Mouse (Mus musculus) forebrain, embryonic 13.5 days (tissue): Measurements from ENCODE around the gene Oprm1. TPM values are rescaled to one million over a fixed set of nuclear protein-coding genes. Genes with fewer than 3 reads are reported as not detected.
"Not testable (repeated sequence)": the region's sequence is repeated elsewhere in the genome, so short reads cannot be mapped to it uniquely, and the experiment has no call there.

Source experiments
- ATAC-seq: fragments of 200-750 bp; cut with Nextera tagmentation; 2 replicates; pipeline ENCODE4 v1.8.0; 2017
- H3K27ac ChIP-seq: fragments of 300-500 bp; sonication (generic); 2 replicates; pipeline ENCODE4 v1.5.1; 2015; ENCODE audit warnings: inconsistent platforms, mild to moderate bottlenecking, moderate library complexity
- H3K27me3 ChIP-seq: fragments of 300-500 bp; sonication (generic); 2 replicates; pipeline ENCODE4 v1.6.1; 2015; ENCODE audit warnings: mild to moderate bottlenecking, inconsistent platforms
- H3K36me3 ChIP-seq: fragments of 300-500 bp; sonication (generic); 2 replicates; pipeline ENCODE4 v1.6.1; 2015; ENCODE audit warnings: mild to moderate bottlenecking, inconsistent platforms; ENCODE audit not compliant: poor library complexity, severe bottlenecking
- H3K4me1 ChIP-seq: fragments of 300-500 bp; sonication (generic); 2 replicates; pipeline ENCODE4 v1.6.1; 2015; ENCODE audit warnings: inconsistent platforms
- H3K4me2 ChIP-seq: fragments of 300-500 bp; sonication (generic); 2 replicates; pipeline ENCODE4 v1.6.1; 2015; ENCODE audit warnings: inconsistent platforms, mild to moderate bottlenecking, moderate library complexity
- H3K4me3 ChIP-seq: fragments of 300-500 bp; sonication (generic); 2 replicates; pipeline ENCODE4 v1.5.1; 2015; ENCODE audit warnings: mild to moderate bottlenecking, inconsistent platforms
- H3K9ac ChIP-seq: fragments of 300-500 bp; sonication (generic); 2 replicates; pipeline ENCODE4 v1.6.1; 2015; ENCODE audit warnings: mild to moderate bottlenecking, inconsistent platforms
- H3K9me3 ChIP-seq: fragments of 300-500 bp; sonication (generic); replicated peaks from 2 replicates; pipeline ENCODE4 v1.6.1; 2016; ENCODE audit warnings: inconsistent platforms
- WGBS: fragments of 180-500 bp; shearing (Covaris S2); methylation state at CpG from one replicate; pipeline ENCODE4 v1.1.7; 2015; 5-methylcytosine and 5-hydroxymethylcytosine counted together
- polyA plus RNA-seq: library from polyadenylated mRNA; unstranded; fragments of >200 nt; fragmentation: Nextera tagmentation; extraction: Ambion mirVana; gene quantifications from 2 replicates; pipeline ENCODE4 v1.2.1, GENCODE M21; 2015

Gene Oprm1
- polyA plus RNA-seq, 1 experiment from 2014 or later: 0.92 TPM

- Histone ChIP-seq H3K36me3 (no peaks in the 10 kb centered on the region), H3K4me2 (no peak overlapping the region), H3K27ac (no peak overlapping the region), H3K4me3 (no peak overlapping the region), H3K27me3 (no peaks in the 10 kb centered on the region), H3K9ac (no peak overlapping the region), H3K4me1 (no peaks in the 10 kb centered on the region), H3K9me3 (no peaks in the 10 kb centered on the region)
- no peak for ATAC-seq
- WGBS: 71% methylated on average over 4 of the region's 4 CpGs
Measured at GRCm38 (mm10) chr10:6987399-6988098, 229.2 kb downstream of the Oprm1 start.

GRCm38 (mm10) chr10:6988555-6988954 lies 230.2 kb downstream of the Oprm1 start:
- Histone ChIP-seq H3K9me3 (no peaks in the 10 kb centered on the region), H3K36me3 (no peaks in the 10 kb centered on the region), H3K27ac (no peak overlapping the region), H3K9ac (no peak overlapping the region), H3K27me3 (no peaks in the 10 kb centered on the region), H3K4me3 (no peak overlapping the region), H3K4me2 (no peak overlapping the region), H3K4me1 (no peaks in the 10 kb centered on the region)
- WGBS: 84% methylated on average over 1 of the region's 1 CpGs
- ATAC-seq: no peak

DNA sequence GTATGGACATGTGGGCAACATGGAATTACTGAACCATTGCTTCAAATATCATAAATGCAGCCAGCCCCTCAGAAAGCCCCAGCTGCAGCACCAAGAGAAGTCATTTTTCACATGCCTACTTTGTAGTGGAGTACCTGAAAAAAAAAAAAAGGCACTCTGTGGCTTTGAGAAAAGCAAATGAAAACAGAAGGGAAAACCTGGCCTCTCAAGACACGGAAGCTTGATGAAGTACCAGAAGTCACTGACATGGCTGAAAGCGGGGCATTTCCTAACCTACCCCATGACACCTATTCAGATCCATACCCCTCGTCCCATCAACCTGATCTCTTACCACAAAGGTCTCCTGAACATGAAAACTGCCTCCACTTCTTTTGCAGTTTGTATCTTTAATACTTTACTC lies 238.6 kb downstream of the Oprm1 start:
- Histone ChIP-seq H3K27me3 (no peaks in the 10 kb centered on the region), H3K9ac (no peak overlapping the region), H3K4me1 (no peaks in the 10 kb centered on the region), H3K27ac (no peak overlapping the region), H3K4me3 (no peak overlapping the region), H3K36me3 (no peaks in the 10 kb centered on the region), H3K9me3 (no peaks in the 10 kb centered on the region), H3K4me2 (no peak overlapping the region)
- WGBS: 86% methylated on average over 3 of the region's 3 CpGs
- no peak for ATAC-seq

- Histone ChIP-seq H3K4me1 (no peaks in the 10 kb centered on the region), H3K9ac (no peak overlapping the region), H3K4me2 (no peak overlapping the region), H3K27ac (no peak overlapping the region), H3K9me3 (no peaks in the 10 kb centered on the region), H3K4me3 (no peak overlapping the region), H3K36me3 (no peaks in the 10 kb centered on the region), H3K27me3 (no peaks in the 10 kb centered on the region)
- 85% methylated on average over 4 of the region's 4 CpGs for WGBS
- ATAC-seq: no peak
Measured at GRCm38 (mm10) chr10:6998576-6999250, 240.4 kb downstream of the Oprm1 start.

DNA sequence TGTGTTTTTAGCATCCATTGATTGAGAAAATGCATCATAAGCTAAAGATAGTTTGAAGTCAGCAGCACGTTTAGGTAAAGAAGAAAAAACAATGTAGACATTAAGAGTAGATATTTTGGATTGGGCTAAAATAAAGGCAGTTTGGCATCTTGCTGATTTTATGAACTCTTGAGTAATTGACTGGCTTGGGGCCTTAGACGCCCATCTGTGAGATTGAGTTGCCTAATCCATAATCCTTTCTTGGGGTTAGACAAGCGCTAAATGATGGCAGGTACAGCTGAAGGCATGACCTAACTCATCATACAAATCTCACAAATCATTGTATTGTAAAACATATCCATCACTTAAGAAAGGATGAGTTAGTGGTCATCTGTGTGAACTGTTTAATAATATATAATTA lies 241.0 kb downstream of the Oprm1 start:
- H3K4me2 ChIP-seq: no peak overlapping the region
- H3K27ac ChIP-seq: no peak overlapping the region
- H3K9ac ChIP-seq: no peak overlapping the region
- WGBS: 87% methylated on average over 3 of the region's 3 CpGs
- no peak overlapping the region for H3K4me3 ChIP-seq
- H3K36me3 ChIP-seq: no peaks in the 10 kb centered on the region
- no peak for ATAC-seq
- H3K27me3 ChIP-seq: no peaks in the 10 kb centered on the region
- no peaks in the 10 kb centered on the region for H3K4me1 ChIP-seq
- H3K9me3 ChIP-seq: no peaks in the 10 kb centered on the region

DNA sequence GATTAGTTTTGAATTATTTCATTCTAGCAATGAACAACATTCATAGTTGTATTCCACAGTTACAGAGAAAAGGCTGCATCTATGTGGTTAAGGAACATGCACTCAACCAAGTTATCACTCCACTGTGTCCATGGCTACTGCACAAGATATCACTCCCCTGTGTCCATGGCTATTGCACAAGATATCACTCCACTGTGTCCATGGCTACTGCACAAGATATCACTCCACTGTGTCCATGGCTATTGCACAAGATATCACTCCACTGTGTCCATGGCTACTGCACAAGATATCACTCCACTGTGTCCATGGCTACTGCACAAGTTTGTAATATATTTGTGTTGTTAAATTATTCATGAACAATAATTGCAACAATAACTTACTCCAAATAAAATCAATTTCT lies 245.6 kb downstream of the Oprm1 start:
- not testable (repeated sequence) for H3K4me3 ChIP-seq, H3K36me3 ChIP-seq, H3K4me1 ChIP-seq, H3K27ac ChIP-seq, H3K9me3 ChIP-seq, ATAC-seq, H3K4me2 ChIP-seq, H3K9ac ChIP-seq, H3K27me3 ChIP-seq

GRCm38 (mm10) chr10:7004980-7005538 lies 246.8 kb downstream of the Oprm1 start:
- H3K27ac ChIP-seq: no peak overlapping the region
- 0 out of 2 replicates have a peak, but pooled peaks cover 2% of the 10 kb centered on the region for H3K4me1 ChIP-seq
- WGBS: 30% methylated on average over 5 of the region's 5 CpGs
- H3K9ac ChIP-seq: no peak overlapping the region
- H3K36me3 ChIP-seq: no peaks in the 10 kb centered on the region
- H3K27me3 ChIP-seq: no peaks in the 10 kb centered on the region
- no peaks in the 10 kb centered on the region for H3K9me3 ChIP-seq
- H3K4me2 ChIP-seq: no peak overlapping the region
- no peak overlapping the region for H3K4me3 ChIP-seq
- no peak for ATAC-seq

DNA sequence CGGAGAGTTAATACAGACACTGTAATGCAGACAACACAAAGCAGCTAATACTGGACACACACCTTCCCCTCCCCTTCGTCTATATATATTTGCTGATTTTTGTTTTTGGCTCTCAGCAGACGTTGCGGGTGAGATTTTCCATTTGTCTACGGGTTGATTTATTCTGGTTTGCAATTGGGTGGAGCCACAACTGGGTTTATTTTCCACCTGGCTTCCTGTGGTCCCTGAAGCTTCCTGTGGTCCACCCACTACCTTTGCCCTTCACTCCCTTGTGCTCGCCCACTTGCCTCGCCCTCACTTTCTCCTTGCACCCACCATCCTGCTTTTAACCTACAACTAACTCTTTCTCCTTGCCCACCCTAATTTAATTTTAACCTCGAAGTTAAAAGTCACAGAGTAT lies 252.2 kb downstream of the Oprm1 start:
- Histone ChIP-seq H3K27me3 (no peaks in the 10 kb centered on the region), H3K4me2 (no peak overlapping the region), H3K9ac (no peak overlapping the region), H3K9me3 (no peaks in the 10 kb centered on the region), H3K36me3 (no peaks in the 10 kb centered on the region), H3K4me3 (no peak overlapping the region), H3K27ac (no peak overlapping the region), H3K4me1 (no peaks in the 10 kb centered on the region)
- ATAC-seq: no peak
- 88% methylated on average over 8 of the region's 8 CpGs for WGBS

DNA sequence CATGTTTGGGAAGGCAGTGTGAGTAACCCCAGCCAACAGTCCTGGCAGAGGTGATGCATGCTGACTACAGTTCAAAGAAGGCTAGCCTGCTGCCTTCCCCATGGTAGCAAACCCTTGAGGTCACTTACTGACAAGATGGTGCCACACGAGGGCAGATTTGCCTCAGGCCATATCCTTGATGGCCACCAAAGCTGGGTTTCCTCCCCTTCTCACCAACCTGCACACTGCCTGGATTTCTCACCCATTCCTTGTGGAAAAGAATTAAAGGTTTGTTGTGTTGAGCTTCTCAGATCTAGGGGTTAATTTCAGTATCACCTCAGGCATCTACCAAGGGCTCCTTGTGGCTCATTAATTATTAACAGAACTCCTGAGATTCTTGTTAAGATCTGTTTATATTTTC lies 256.9 kb downstream of the Oprm1 start:
- 68% methylated on average over 1 of the region's 1 CpGs for WGBS
- no peaks in the 10 kb centered on the region for H3K27me3 ChIP-seq
- H3K4me3 ChIP-seq: no peak overlapping the region
- no peak overlapping the region for H3K4me2 ChIP-seq
- no peaks in the 10 kb centered on the region for H3K4me1 ChIP-seq
- H3K9me3 ChIP-seq: no peaks in the 10 kb centered on the region
- H3K9ac ChIP-seq: no peak overlapping the region
- H3K36me3 ChIP-seq: no peaks in the 10 kb centered on the region
- H3K27ac ChIP-seq: no peak overlapping the region
- ATAC-seq: no peak

DNA sequence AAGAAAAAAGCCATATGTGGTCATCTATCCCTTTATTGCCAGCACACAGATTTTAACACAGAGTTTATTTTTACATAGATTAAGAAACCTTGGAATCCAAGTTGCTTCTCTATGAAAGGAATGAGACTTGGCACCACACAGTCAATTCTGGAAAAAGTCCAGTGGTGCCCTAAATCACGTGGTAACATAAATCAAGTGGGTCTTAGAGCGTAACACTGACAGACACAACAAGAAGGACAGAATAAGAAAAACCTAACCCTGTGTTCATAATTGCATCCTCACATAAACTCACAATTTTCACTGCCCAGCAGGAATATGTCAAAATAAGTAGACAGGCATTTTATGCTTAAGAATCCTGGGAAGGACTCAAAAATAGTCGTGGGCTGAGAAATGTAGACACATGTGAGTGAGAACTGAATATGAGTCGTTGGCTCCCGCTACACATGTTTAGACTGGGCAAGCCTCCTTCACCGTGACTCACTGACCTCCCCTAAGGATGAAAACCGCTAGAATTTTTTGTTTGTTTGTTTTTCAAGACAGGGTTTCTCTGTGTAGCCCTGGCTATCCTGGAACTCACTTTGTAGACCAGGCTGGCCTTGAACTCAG lies 261.6 kb downstream of the Oprm1 start:
- H3K27ac ChIP-seq: no peak overlapping the region
- H3K4me1 ChIP-seq: no peaks in the 10 kb centered on the region
- H3K27me3 ChIP-seq: no peaks in the 10 kb centered on the region
- no peak overlapping the region for H3K9ac ChIP-seq
- H3K36me3 ChIP-seq: no peaks in the 10 kb centered on the region
- no peak for ATAC-seq
- H3K4me3 ChIP-seq: no peak overlapping the region
- 83% methylated on average over 7 of the region's 7 CpGs for WGBS
- no peak overlapping the region for H3K4me2 ChIP-seq
- no peaks in the 10 kb centered on the region for H3K9me3 ChIP-seq

DNA sequence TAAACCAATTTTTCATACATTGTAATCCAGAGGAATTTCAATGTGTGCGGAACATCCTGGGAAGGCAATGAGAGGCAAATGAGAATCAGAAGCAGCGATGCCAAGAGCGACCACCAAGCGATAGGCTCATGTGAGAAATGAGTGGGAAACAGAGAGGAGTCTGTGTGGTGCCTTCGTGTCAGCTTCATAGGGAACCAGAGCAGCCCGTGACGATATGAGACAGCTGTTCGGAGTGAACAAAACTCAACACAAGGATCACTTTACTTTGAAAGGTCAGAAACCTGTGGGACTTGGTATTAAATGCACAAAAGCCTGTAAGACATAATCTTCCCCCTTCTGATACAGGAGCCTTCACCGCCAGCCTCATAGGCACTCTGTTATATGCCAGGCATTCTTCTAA lies 262.2 kb downstream of the Oprm1 start:
- no peak overlapping the region for H3K27ac ChIP-seq
- H3K36me3 ChIP-seq: no peaks in the 10 kb centered on the region
- H3K9ac ChIP-seq: no peak overlapping the region
- H3K4me2 ChIP-seq: no peak overlapping the region
- H3K27me3 ChIP-seq: no peaks in the 10 kb centered on the region
- ATAC-seq: no peak
- H3K4me1 ChIP-seq: no peaks in the 10 kb centered on the region
- no peak overlapping the region for H3K4me3 ChIP-seq
- WGBS: 94% methylated on average over 9 of the region's 9 CpGs
- H3K9me3 ChIP-seq: no peaks in the 10 kb centered on the region

DNA sequence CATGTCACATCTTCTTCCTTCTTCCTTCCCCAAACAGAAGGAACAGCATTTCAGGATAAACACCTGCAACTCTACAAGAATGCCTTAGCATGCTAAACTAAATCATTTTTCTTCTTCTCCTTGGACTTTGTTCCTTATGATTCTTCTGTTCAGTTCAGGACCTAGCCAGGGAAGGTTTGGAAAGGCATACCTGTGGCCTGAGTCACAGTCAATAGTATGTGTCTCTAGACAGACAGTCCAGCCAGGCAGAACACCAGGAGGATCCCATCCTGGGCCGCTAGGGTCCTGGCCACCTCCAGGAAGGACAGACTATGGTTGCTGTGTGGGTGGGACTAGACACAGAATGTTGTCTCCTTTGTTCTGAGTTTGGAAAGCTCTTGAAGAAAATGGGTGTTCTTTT lies 266.7 kb downstream of the Oprm1 start:
- ATAC-seq: no peak
- no peaks in the 10 kb centered on the region for H3K36me3 ChIP-seq
- WGBS: 85% methylated on average over 1 of the region's 1 CpGs
- H3K4me1 ChIP-seq: no peaks in the 10 kb centered on the region
- no peaks in the 10 kb centered on the region for H3K9me3 ChIP-seq
- no peaks in the 10 kb centered on the region for H3K27me3 ChIP-seq
- H3K4me3 ChIP-seq: no peak overlapping the region
- no peak overlapping the region for H3K4me2 ChIP-seq
- H3K27ac ChIP-seq: no peak overlapping the region
- H3K9ac ChIP-seq: no peak overlapping the region
